Mouse (Mus musculus): Measurements from ENCODE around the gene Themis.

- no peak for TF ChIP-seq ZNF384 (IDR thresholded peaks at IDR 0.05; ENCODE audit: low read depth, low read length)
- TF ChIP-seq CHD2 (IDR thresholded peaks at IDR 0.05; ENCODE audit: low read depth, low read length) = no peak
- no peak for TF ChIP-seq ZC3H11A (IDR thresholded peaks at IDR 0.05; ENCODE audit: borderline replicate concordance, low read depth, low read length)
- no peak for TF ChIP-seq HCFC1 (IDR thresholded peaks at IDR 0.05; ENCODE audit: borderline replicate concordance, insufficient read depth, low read length)
Measured at GRCm38 (mm10) chr10:28816160-28816559, 148.0 kb downstream of the Themis start.

All from ES-E14 (cell line).